Mouse (Mus musculus) liver, postnatal 0 days (tissue): ENCODE data around the gene Stat5b. TPM values are rescaled to one million over a fixed set of nuclear protein-coding genes. Genes with fewer than 3 reads are reported as not detected.

Source experiments
- ATAC-seq: fragments of 200-750 bp; cut with Nextera tagmentation; 2 replicates; pipeline ENCODE4 v1.8.0; 2017; ENCODE audit warnings: mild to moderate bottlenecking, moderate library complexity
- DNase-seq: peaks from one replicate; pipeline ENCODE4 v3.0.0-alpha.2; 2016
- H3K27ac ChIP-seq: fragments of 300-500 bp; sonication (generic); 2 replicates; pipeline ENCODE4 v1.5.1; 2014; ENCODE audit warnings: antibody characterized with exemption, moderate library complexity, mild to moderate bottlenecking, low read depth
- H3K27me3 ChIP-seq: fragments of 300-500 bp; sonication (generic); 2 replicates; pipeline ENCODE4 v1.6.1; 2014; ENCODE audit warnings: low read length, control low read depth, mixed read lengths; ENCODE audit not compliant: insufficient read depth
- H3K36me3 ChIP-seq: fragments of 300-500 bp; sonication (generic); replicated peaks from 2 replicates; pipeline ENCODE4 v1.6.1; 2014; ENCODE audit warnings: mild to moderate bottlenecking, control low read depth, low read length, moderate library complexity, mixed read lengths; ENCODE audit not compliant: insufficient read depth
- H3K4me1 ChIP-seq: fragments of 300-500 bp; sonication (generic); 2 replicates; pipeline ENCODE4 v1.6.1; 2014; ENCODE audit warnings: antibody characterized with exemption, mild to moderate bottlenecking, control low read depth; ENCODE audit not compliant: insufficient read depth
- H3K4me2 ChIP-seq: fragments of 300-500 bp; sonication (generic); 2 replicates; pipeline ENCODE4 v1.6.1; 2014; ENCODE audit warnings: low read depth, mild to moderate bottlenecking, low read length, moderate library complexity, mixed read lengths
- H3K4me3 ChIP-seq: fragments of 300-500 bp; sonication (generic); 2 replicates; pipeline ENCODE4 v1.5.1; 2014; ENCODE audit warnings: low read depth, low read length
- H3K9ac ChIP-seq: fragments of 300-500 bp; sonication (generic); replicated peaks from 2 replicates; pipeline ENCODE4 v1.6.1; 2014; ENCODE audit warnings: mild to moderate bottlenecking, moderate library complexity
- H3K9me3 ChIP-seq: fragments of 300-500 bp; sonication (generic); 2 replicates; pipeline ENCODE4 v1.6.1; 2016; ENCODE audit warnings: mild to moderate bottlenecking, control low read depth, low read length, mixed read lengths
- CTCF ChIP-seq: sonication (generic); IDR thresholded peaks from 2 replicates; pipeline ENCODE4 v1.5.1; 2016; ENCODE audit warnings: antibody characterized with exemption, low read depth
- EP300 ChIP-seq: IDR thresholded peaks from 2 replicates; pipeline ENCODE4 v1.6.1; 2016; ENCODE audit warnings: antibody characterized with exemption, low read depth, mild to moderate bottlenecking
- WGBS: fragments of 180-500 bp; shearing (Covaris S2); extraction: QIAGEN DNeasy Blood & Tissue Kit; methylation state at CpG from one replicate; pipeline ENCODE4 v1.1.7; 2014; ENCODE audit not compliant: insufficient replicate concordance; 5-methylcytosine and 5-hydroxymethylcytosine counted together
- polyA plus RNA-seq: library from polyadenylated mRNA; unstranded; fragments of >200 nt; fragmentation: Nextera tagmentation; extraction: Ambion mirVana; gene quantifications from 2 replicates; pipeline ENCODE4 v1.2.1, GENCODE M21; 2015

Gene Stat5b
- polyA plus RNA-seq, 1 experiment from 2014 or later = 15.4 TPM

DNA sequence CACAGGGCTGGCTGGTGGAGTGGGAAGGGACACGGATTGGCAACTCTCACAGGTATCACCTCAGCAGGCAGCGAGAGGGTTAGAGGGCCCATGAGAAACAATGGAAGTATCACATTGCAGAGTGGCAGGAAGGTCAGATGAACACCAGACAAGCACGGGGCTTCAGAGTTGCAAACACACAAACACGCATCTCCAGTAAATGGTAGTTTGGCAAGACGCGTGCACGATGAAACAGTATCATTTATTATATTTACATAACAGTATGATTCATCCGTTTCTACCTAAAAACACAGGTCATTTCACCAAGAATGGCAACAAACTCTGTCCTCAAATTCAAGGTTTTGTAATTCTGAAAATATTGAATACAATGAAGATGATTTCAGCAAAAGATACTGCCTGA is 11.0 kb downstream of the Stat5b start:
- Histone ChIP-seq H3K9ac (no peak overlapping the region), H3K9me3 (no peaks in the 10 kb centered on the region; the same call in 1 of the 2 replicates), H3K4me1 (peaks cover 17% of the 10 kb centered on the region), H3K27me3 (no peaks in the 10 kb centered on the region), H3K36me3 (no peaks in the 10 kb centered on the region), H3K27ac (peak overlapping the region; percentile 61; the same call in 1 of the 2 replicates), H3K4me3 (no peak overlapping the region), H3K4me2 (no peak overlapping the region)
- WGBS = 67% methylated on average over 8 of the region's 8 CpGs
- DNase-seq = no peak
- no peak for ATAC-seq
- TF ChIP-seq CTCF (no peak), EP300 (no peak)

DNA sequence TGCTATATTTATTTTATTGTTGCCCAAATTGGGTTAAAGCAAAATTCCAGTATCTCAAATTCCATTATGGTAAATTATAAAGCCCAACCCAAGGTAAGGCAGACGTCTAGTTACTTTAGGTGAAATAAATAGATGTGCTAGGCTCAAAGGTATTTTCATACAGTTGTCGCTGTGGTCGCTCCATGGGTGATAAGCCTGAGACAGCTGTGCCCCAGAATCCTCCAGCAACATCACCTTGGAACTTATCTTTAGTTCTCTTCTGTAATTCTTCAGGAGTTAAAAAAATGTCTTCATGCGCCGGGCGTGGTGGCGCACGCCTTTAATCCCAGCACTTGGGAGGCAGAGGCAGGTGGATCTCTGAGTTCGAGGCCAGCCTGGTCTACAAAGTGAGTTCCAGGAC is 11.6 kb downstream of the Stat5b start:
- Histone ChIP-seq H3K9me3 (no peaks in the 10 kb centered on the region; the same call in 1 of the 2 replicates), H3K27me3 (no peaks in the 10 kb centered on the region), H3K27ac (peak overlapping the region; percentile 61; the same call in 1 of the 2 replicates), H3K9ac (no peak overlapping the region), H3K4me1 (peaks cover 17% of the 10 kb centered on the region), H3K4me2 (no peak overlapping the region), H3K36me3 (no peaks in the 10 kb centered on the region), H3K4me3 (no peak overlapping the region)
- ATAC-seq (no peak), DNase-seq (no peak)
- WGBS = 77% methylated on average over 9 of the region's 9 CpGs
- TF ChIP-seq CTCF = no peak

DNA sequence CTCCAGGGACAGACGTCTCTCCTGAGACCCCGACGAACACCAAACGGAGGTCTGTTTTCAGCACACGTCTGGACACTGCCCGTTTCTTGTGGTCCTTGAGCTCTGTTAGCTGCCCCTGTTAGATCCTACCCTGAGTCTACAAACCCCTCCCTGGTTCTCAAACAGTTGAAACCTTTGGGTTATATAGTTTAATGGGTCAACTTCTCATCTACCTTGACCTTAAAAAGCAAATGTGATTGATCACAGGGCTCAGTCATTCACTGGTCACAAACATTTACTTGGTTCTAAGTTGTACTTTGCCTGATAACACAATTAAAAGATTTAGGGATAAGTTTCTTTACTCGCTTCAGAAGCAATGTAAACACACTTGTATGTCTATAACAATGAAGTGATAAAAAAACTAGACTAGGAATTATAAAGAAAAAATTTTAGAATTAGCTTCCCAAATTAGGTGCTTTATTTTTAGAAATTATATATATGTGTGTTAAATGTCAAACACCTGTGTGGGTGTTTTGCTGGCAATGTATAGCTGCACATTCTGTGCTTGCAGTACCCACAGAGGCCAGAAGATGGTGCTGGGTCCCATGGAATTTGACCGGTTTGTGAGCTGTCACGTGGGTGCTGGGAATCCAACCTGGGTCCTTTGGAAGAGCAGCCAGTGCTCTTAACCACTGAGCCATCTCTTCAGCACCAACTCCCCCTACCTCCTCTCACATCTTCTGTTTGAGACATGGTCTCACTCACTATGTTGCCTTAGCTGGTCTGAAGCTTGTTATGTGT is 13.4 kb downstream of the Stat5b start:
- no peaks in the 10 kb centered on the region for H3K27me3 ChIP-seq
- H3K4me3 ChIP-seq = no peak overlapping the region
- H3K9ac ChIP-seq = no peak overlapping the region
- H3K4me2 ChIP-seq = peak overlapping the region; percentile 29; the same call in 1 of the 2 replicates
- WGBS = 59% methylated on average over 9 of the region's 9 CpGs
- H3K4me1 ChIP-seq = peaks cover 16% of the 10 kb centered on the region
- 0 out of 2 replicates have a peak, but pooled peaks have one; percentile 25 for TF ChIP-seq EP300
- peak; percentile 65 for TF ChIP-seq CTCF
- peak; percentile 69 for ATAC-seq
- H3K27ac ChIP-seq = peak overlapping the region; percentile 78
- DNase-seq = peak; percentile 55
- H3K9me3 ChIP-seq = no peaks in the 10 kb centered on the region; the same call in 1 of the 2 replicates
- H3K36me3 ChIP-seq = no peaks in the 10 kb centered on the region

DNA sequence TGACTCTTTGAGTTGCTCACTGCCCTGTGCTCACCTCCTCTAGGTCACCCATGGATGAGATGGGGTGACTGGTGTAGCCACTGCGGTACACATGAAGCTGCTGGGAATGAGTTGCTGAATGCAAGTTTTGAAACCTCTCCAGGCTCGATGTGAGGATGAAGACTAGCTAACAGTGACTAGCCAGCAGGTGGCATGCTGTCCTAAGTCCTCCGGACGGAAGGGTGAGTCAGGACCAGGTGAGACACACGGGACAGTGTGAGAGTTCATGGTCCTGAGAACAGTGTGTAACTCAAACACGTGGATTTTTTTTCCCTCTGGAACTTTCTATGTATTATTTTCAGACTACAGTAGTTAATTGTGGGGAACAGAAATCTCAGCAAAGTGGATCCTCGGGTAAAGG is 17.1 kb downstream of the Stat5b start:
- Histone ChIP-seq H3K4me3 (no peak overlapping the region), H3K9me3 (no peaks in the 10 kb centered on the region; the same call in 1 of the 2 replicates), H3K4me2 (no peak overlapping the region), H3K27ac (peak overlapping the region; percentile 37; the same call in 1 of the 2 replicates), H3K4me1 (peaks cover 41% of the 10 kb centered on the region), H3K27me3 (no peaks in the 10 kb centered on the region), H3K36me3 (no peaks in the 10 kb centered on the region), H3K9ac (no peak overlapping the region)
- DNase-seq = peak; percentile 42
- peak; percentile 69 for ATAC-seq
- WGBS = 52% methylated on average over 7 of the region's 7 CpGs
- TF ChIP-seq EP300 = 0 out of 2 replicates have a peak, but pooled peaks have one; percentile 10
- peak; percentile 69 for TF ChIP-seq CTCF

DNA sequence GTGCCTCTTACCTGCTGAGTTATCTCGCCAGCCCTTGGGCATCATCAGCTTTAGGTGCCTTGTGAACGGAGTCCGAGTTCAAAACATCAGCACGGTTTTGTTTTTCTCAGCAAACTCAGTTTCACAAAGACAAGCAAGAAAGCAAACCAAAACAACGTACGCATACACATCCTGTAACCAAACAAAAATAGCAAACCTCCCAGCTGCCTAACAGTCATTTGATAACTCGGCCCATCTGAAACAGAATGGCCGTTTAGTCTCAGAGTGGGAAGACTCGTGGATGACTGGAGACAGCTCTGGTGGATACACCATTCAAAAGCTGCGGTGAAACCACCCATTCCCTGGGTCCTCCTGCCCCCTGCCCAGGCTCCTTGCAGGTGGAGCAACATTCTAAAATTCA is 19.1 kb downstream of the Stat5b start:
- no peak for ATAC-seq

DNA sequence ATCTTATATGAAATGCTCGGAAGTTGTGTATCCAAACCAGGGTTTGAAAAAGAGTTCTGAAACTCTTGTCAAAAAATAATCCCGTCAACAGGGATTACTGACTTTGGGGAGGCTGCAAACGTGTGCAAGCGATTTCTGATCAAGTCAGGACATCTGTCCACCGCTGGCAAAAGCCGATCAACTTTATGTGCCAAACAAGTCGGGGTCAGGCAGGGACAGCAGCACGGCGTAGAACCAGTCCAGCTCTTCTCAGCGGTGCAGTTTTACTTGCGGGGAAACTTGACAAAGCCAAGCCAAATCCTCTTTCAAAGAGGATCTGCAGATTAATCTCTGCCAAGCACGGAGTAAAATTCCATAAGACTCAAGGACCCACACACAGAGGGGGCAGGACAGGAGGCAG is 20.8 kb downstream of the Stat5b start:
- H3K4me2 ChIP-seq = no peak overlapping the region
- H3K9ac ChIP-seq = no peak overlapping the region
- no peaks in the 10 kb centered on the region for H3K27me3 ChIP-seq
- H3K36me3 ChIP-seq = 0 out of 2 replicates have a peak, but pooled peaks cover 4% of the 10 kb centered on the region
- H3K9me3 ChIP-seq = no peaks in the 10 kb centered on the region
- H3K4me3 ChIP-seq = no peak overlapping the region
- WGBS = 75% methylated on average over 12 of the region's 12 CpGs
- peaks cover 69% of the 10 kb centered on the region for H3K4me1 ChIP-seq
- peak overlapping the region; percentile 75 for H3K27ac ChIP-seq
- DNase-seq (no peak), ATAC-seq (no peak)
- TF ChIP-seq EP300 (no peak), CTCF (no peak)

More for the DNA sequence above, 19.1 kb downstream of the Stat5b start:
- Histone ChIP-seq H3K36me3 (0 out of 2 replicates have a peak, but pooled peaks cover 4% of the 10 kb centered on the region), H3K4me1 (peaks cover 55% of the 10 kb centered on the region), H3K27ac (no peak overlapping the region), H3K9ac (no peak overlapping the region), H3K9me3 (no peaks in the 10 kb centered on the region), H3K4me2 (no peak overlapping the region), H3K4me3 (no peak overlapping the region), H3K27me3 (no peaks in the 10 kb centered on the region)
- TF ChIP-seq EP300 = no peak
- DNase-seq = no peak
- WGBS = 71% methylated on average over 10 of the region's 10 CpGs
